ENCODE assay signal across 8 mouse cellular contexts in the genomic region with DNA sequence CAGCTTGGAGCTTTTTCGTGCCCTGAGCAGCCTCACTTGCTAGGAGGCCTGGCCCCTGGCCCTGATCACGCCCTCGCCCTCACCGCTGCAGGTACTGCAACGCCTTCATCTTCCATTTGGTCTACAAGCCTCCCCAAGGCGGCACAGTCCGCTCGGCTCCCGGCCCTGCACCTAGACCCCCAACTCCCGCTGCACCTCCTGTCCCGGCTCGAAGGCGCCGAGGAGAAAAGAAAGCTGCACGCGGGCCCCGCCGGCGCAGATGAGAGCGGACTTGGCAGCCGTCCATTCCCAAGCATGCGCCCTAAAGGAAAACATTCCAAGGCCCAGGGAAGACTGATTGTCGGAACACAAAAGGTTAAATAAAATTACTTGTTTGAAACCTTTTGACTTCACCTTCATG. TPM values are rescaled to one million over a fixed set of nuclear protein-coding genes. Genes with fewer than 3 reads are reported as not detected.
A peak's percentile ranks its signal among the peaks of the same experiment; 100 is the strongest.
DNase-seq lines count a peak whose midpoint lies in the region; ATAC-seq and TF ChIP-seq lines count a peak whose summit lies in the region.

No protein-coding gene starts in this region.

- peak; percentile 55 for DNase-seq in adrenal gland, postnatal 10 days
- DNase-seq in adrenal gland, adult 2 months, result no peak
- DNase-seq in right cerebral cortex, postnatal 4 days, result peak; percentile 46
- DNase-seq in right cerebral cortex, adult 2 months (ENCODE audit: low spot score in 2 of 2), result no peak
- DNase-seq in kidney, adult 2 months, result peak; percentile 61

- no peak for TF ChIP-seq POLR2A in kidney, adult 2 months (IDR thresholded peaks at IDR 0.05; ENCODE audit: low read depth, low read length)

- no peaks in the 10 kb centered on the region for H3K27me3 ChIP-seq in kidney, adult 2 months (replicated peaks; ENCODE audit: control insufficient read depth, insufficient read depth, low read length)
- H3K27me3 ChIP-seq in lung, embryonic 16.5 days (ENCODE audit: control insufficient read depth, insufficient read depth, low read depth, low read length), result peaks cover 4% of the 10 kb centered on the region

- WGBS in kidney, adult 2 months, result 20% methylated on average over 23 of the region's 23 CpGs
- WGBS in lung, embryonic 16.5 days, result 3% methylated on average over 23 of the region's 23 CpGs

- peak overlapping the region; percentile 72 for H3K4me2 ChIP-seq in lung, embryonic 16.5 days (ENCODE audit: low read depth, low read length)

- H3K36me3 ChIP-seq in kidney, adult 2 months (ENCODE audit: control insufficient read depth, insufficient read depth, low read length), result no peaks in the 10 kb centered on the region
- no peaks in the 10 kb centered on the region for H3K36me3 ChIP-seq in lung, embryonic 16.5 days (ENCODE audit: control insufficient read depth, insufficient read depth, low read length)

- peak overlapping the region; percentile 56 for H3K9ac ChIP-seq in lung, embryonic 16.5 days (ENCODE audit: low read length)

- no peaks in the 10 kb centered on the region for H3K9me3 ChIP-seq in lung, embryonic 16.5 days (ENCODE audit: control insufficient read depth, low read length)

- no peak for TF ChIP-seq CTCF in kidney, adult 2 months (conservative IDR thresholded peaks at IDR 0.05; ENCODE audit: insufficient read depth, insufficient read length, low read depth, low read length)

- peaks cover 7% of the 10 kb centered on the region; the same call in 1 of the 2 replicates for H3K4me1 ChIP-seq in kidney, adult 2 months (ENCODE audit: control insufficient read depth, insufficient read depth, low read length)
- peaks cover 34% of the 10 kb centered on the region for H3K4me1 ChIP-seq in lung, embryonic 16.5 days (replicated peaks; ENCODE audit: control insufficient read depth, insufficient read depth, low read length)

- H3K4me3 ChIP-seq in kidney, adult 2 months (ENCODE audit: insufficient read depth, low read depth, low read length), result peak overlapping the region; percentile 4; the same call in 1 of the 2 replicates
- H3K4me3 ChIP-seq in lung, embryonic 16.5 days (ENCODE audit: low read length), result peak overlapping the region; percentile 40

- peak overlapping the region; percentile 37; the same call in 1 of the 2 replicates for H3K27ac ChIP-seq in kidney, adult 2 months (ENCODE audit: insufficient read depth, low read depth, low read length)
- H3K27ac ChIP-seq in lung, embryonic 16.5 days (ENCODE audit: low read length), result no peak overlapping the region

- peak; percentile 60; the same call in 1 of the 2 replicates for ATAC-seq in lung, embryonic 16.5 days (ENCODE audit: low read depth)
- no peak for ATAC-seq in frontal cortex, adult (ENCODE audit: low TSS enrichment)
- no peak for ATAC-seq in megakaryocyte-erythroid progenitor cell, adult 5-6 weeks (replicated peaks; ENCODE audit: low FRiP score, low TSS enrichment, poor library complexity, severe bottlenecking)

RNA-seq across cellular contexts. Expression of a gene that starts 6.0 kb away (rescaled TPM):
- 1 to 10 TPM; 4.2 to 5.8 TPM for total RNA-seq in adrenal gland, postnatal 10 days (2021)
- total RNA-seq in adrenal gland, adult 2 months (2021), result 10 to 100 TPM in 1 of 2 experiments, 1 to 10 TPM in 1; 9.4 to 14.0 TPM
- polyA plus RNA-seq in adrenal gland, adult 2 months (2012; rRNA removed), result 16.2 and 18.7 TPM in 2 replicates
- 99.3 and 103 TPM in 2 replicates for polyA plus RNA-seq in kidney, adult 2 months (2012; rRNA removed)
- 7.5 and 8.3 TPM in 2 replicates for polyA plus RNA-seq in lung, embryonic 16.5 days (2015; fragmentation: Nextera tagmentation; extraction: Ambion mirVana)
- total RNA-seq in megakaryocyte-erythroid progenitor cell, adult 5-6 weeks (2014; fragmentation: Nextera tagmentation), result 0.99 TPM in 1 of 2 replicates, not detected in the other
- 0.08 TPM in 1 of 2 replicates, not detected in the other for total RNA-seq in megakaryocyte-erythroid progenitor cell, adult 5-6 weeks (2017)

RNA-seq across cellular contexts. Expression of a gene that starts 6.6 kb away (rescaled TPM):
- 1 to 10 TPM in 1 of 2 experiments, under 1 TPM in 1; 0.93 to 1.8 TPM for total RNA-seq in adrenal gland, postnatal 10 days (2021)
- total RNA-seq in adrenal gland, adult 2 months (2021), result 1 to 10 TPM; 1.2 to 1.5 TPM
- 4.6 and 5.3 TPM in 2 replicates for polyA plus RNA-seq in adrenal gland, adult 2 months (2012; rRNA removed)
- 11.6 and 12.4 TPM in 2 replicates for polyA plus RNA-seq in kidney, adult 2 months (2012; rRNA removed)
- 0.48 and 1.0 TPM in 2 replicates for polyA plus RNA-seq in lung, embryonic 16.5 days (2015; fragmentation: Nextera tagmentation; extraction: Ambion mirVana)
- 0.30 and 0.94 TPM in 2 replicates for total RNA-seq in megakaryocyte-erythroid progenitor cell, adult 5-6 weeks (2014; fragmentation: Nextera tagmentation)
- not detected in 2 replicates for total RNA-seq in megakaryocyte-erythroid progenitor cell, adult 5-6 weeks (2017)

RNA-seq across cellular contexts. Expression of a gene that starts 14.1 kb away (rescaled TPM):
- total RNA-seq in adrenal gland, postnatal 10 days (2021), result 10 to 100 TPM; 16.1 to 18.5 TPM
- 10 to 100 TPM; 20.4 to 21.6 TPM for total RNA-seq in adrenal gland, adult 2 months (2021)
- polyA plus RNA-seq in adrenal gland, adult 2 months (2012; rRNA removed), result 8.9 TPM in 2 replicates
- polyA plus RNA-seq in kidney, adult 2 months (2012; rRNA removed), result 27.0 and 27.9 TPM in 2 replicates
- polyA plus RNA-seq in lung, embryonic 16.5 days (2015; fragmentation: Nextera tagmentation; extraction: Ambion mirVana), result 39.8 and 43.7 TPM in 2 replicates
- 25.5 and 34.8 TPM in 2 replicates for total RNA-seq in megakaryocyte-erythroid progenitor cell, adult 5-6 weeks (2014; fragmentation: Nextera tagmentation)
- 38.6 and 46.5 TPM in 2 replicates for total RNA-seq in megakaryocyte-erythroid progenitor cell, adult 5-6 weeks (2017)

RNA-seq across cellular contexts. Expression of a gene that starts 33.4 kb away (rescaled TPM):
- 10 to 100 TPM; 21.7 to 26.0 TPM for total RNA-seq in adrenal gland, postnatal 10 days (2021)
- 10 to 100 TPM; 27.2 to 27.7 TPM for total RNA-seq in adrenal gland, adult 2 months (2021)
- polyA plus RNA-seq in adrenal gland, adult 2 months (2012; rRNA removed), result 24.2 and 26.9 TPM in 2 replicates
- 30.2 and 33.7 TPM in 2 replicates for polyA plus RNA-seq in kidney, adult 2 months (2012; rRNA removed)
- 14.1 and 15.0 TPM in 2 replicates for polyA plus RNA-seq in lung, embryonic 16.5 days (2015; fragmentation: Nextera tagmentation; extraction: Ambion mirVana)
- total RNA-seq in megakaryocyte-erythroid progenitor cell, adult 5-6 weeks (2014; fragmentation: Nextera tagmentation), result 41.8 and 43.2 TPM in 2 replicates
- 21.7 and 32.6 TPM in 2 replicates for total RNA-seq in megakaryocyte-erythroid progenitor cell, adult 5-6 weeks (2017)

RNA-seq across cellular contexts. Expression of a gene that starts 39.2 kb away (rescaled TPM):
- under 1 TPM; 0.55 to 0.84 TPM for total RNA-seq in adrenal gland, postnatal 10 days (2021)
- total RNA-seq in adrenal gland, adult 2 months (2021), result 1 to 10 TPM in 1 of 2 experiments, under 1 TPM in 1; 0.52 to 1.5 TPM
- polyA plus RNA-seq in adrenal gland, adult 2 months (2012; rRNA removed), result 0.51 TPM in 1 of 2 replicates, not detected in the other
- polyA plus RNA-seq in kidney, adult 2 months (2012; rRNA removed), result 0.31 TPM in 1 of 2 replicates, not detected in the other
- polyA plus RNA-seq in lung, embryonic 16.5 days (2015; fragmentation: Nextera tagmentation; extraction: Ambion mirVana), result 1.9 and 2.0 TPM in 2 replicates
- not detected in 2 replicates for total RNA-seq in megakaryocyte-erythroid progenitor cell, adult 5-6 weeks (2014; fragmentation: Nextera tagmentation)
- not detected in 2 replicates for total RNA-seq in megakaryocyte-erythroid progenitor cell, adult 5-6 weeks (2017)

Comparison
In these comparisons a context has a peak if more than half of its experiments do, and no peak if none do; other contexts are left out.
1. DNase-seq: peak in adrenal gland, postnatal 10 days (single experiment), right cerebral cortex, postnatal 4 days (single experiment) and kidney, adult 2 months (single experiment); none in adrenal gland, adult 2 months (single experiment) and right cerebral cortex, adult 2 months (0 of 2).